Mouse (Mus musculus): ENCODE data around the gene 1700056E22Rik.

- no peak for TF ChIP-seq CTCF (IDR thresholded peaks at IDR 0.05; ENCODE audit: borderline replicate concordance, extremely low read depth, insufficient read depth, insufficient read length)
- TF ChIP-seq POLR2A (IDR thresholded peaks at IDR 0.05; ENCODE audit: borderline replicate concordance, extremely low read depth, insufficient read depth, insufficient read length, poor library complexity, severe bottlenecking) = no peak
These were observed 42.7 kb upstream of the 1700056E22Rik start for GRCm38 (mm10) chr1:184076756-184077155.
